Mouse (Mus musculus) adipocyte (in vitro differentiated cells): ENCODE measurements around the gene Ccdc86.

Source experiments
- DNase-seq: peaks from one replicate; pipeline ENCODE4 v3.0.0-alpha.2; 2016; ENCODE audit warnings: low spot score

Gene Ccdc86

GRCm38 (mm10) chr19:10949558-10949957, 492 bp upstream of the Ccdc86 start:
- no peak for DNase-seq

GRCm38 (mm10) chr19:10948416-10948815, 650 bp downstream of the Ccdc86 start:
- no peak for DNase-seq

- no peak for DNase-seq
Measured at GRCm38 (mm10) chr19:10947219-10947618, 1.8 kb downstream of the Ccdc86 start.

- DNase-seq, result no peak
Measured at GRCm38 (mm10) chr19:10946506-10946905, 2.6 kb downstream of the Ccdc86 start.

GRCm38 (mm10) chr19:10943955-10944354, 5.1 kb downstream of the Ccdc86 start:
- no peak for DNase-seq

GRCm38 (mm10) chr19:10940801-10941457, 8.1 kb downstream of the Ccdc86 start:
- no peak for DNase-seq

GRCm38 (mm10) chr19:10940097-10940800, 8.8 kb downstream of the Ccdc86 start:
- DNase-seq, result no peak

GRCm38 (mm10) chr19:10938771-10939170, 10.3 kb downstream of the Ccdc86 start:
- no peak for DNase-seq

GRCm38 (mm10) chr19:10937110-10937563, 11.9 kb downstream of the Ccdc86 start, which contains the start of gene Ptgdr2:
Gene Ptgdr2 (plus strand): TSS chr19:10937160.
- DNase-seq, result no peak

- DNase-seq, result no peak
Measured at GRCm38 (mm10) chr19:10936077-10936476, 13.0 kb downstream of the Ccdc86 start.

- DNase-seq, result no peak
Measured at GRCm38 (mm10) chr19:10935029-10935428, 14.0 kb downstream of the Ccdc86 start.

- DNase-seq, result no peak
Measured at GRCm38 (mm10) chr19:10930641-10931040, 18.4 kb downstream of the Ccdc86 start.

GRCm38 (mm10) chr19:10926666-10927065, 22.4 kb downstream of the Ccdc86 start:
- DNase-seq, result no peak

- DNase-seq, result no peak
Measured at GRCm38 (mm10) chr19:10926123-10926621, 22.9 kb downstream of the Ccdc86 start.

- DNase-seq, result no peak
Measured at GRCm38 (mm10) chr19:10924220-10924619, 24.8 kb downstream of the Ccdc86 start.

- no peak for DNase-seq
Measured at GRCm38 (mm10) chr19:10921058-10921457, 28.0 kb downstream of the Ccdc86 start.

GRCm38 (mm10) chr19:10920532-10920931, 28.5 kb downstream of the Ccdc86 start, which contains the start of gene Zp1:
Gene Zp1 (minus strand): TSS chr19:10920632.
- DNase-seq, result no peak

- no peak for DNase-seq
Measured at GRCm38 (mm10) chr19:10918321-10918991, 30.6 kb downstream of the Ccdc86 start.

GRCm38 (mm10) chr19:10916506-10916905, 32.6 kb downstream of the Ccdc86 start:
- DNase-seq, result no peak

GRCm38 (mm10) chr19:10914870-10915269, 34.2 kb downstream of the Ccdc86 start:
- no peak for DNase-seq

GRCm38 (mm10) chr19:10914291-10914690, 34.8 kb downstream of the Ccdc86 start:
- no peak for DNase-seq

- DNase-seq, result peak; percentile 78
Measured at GRCm38 (mm10) chr19:10909087-10909721, 39.9 kb downstream of the Ccdc86 start.
